Mouse (Mus musculus) testis, postnatal 10 days (tissue): ENCODE results near the gene Arhgap42.

Experiments
- DNase-seq: peaks from one replicate; pipeline ENCODE4 v3.0.0; 2021; ENCODE audit warnings: low spot score

Gene Arhgap42

DNA sequence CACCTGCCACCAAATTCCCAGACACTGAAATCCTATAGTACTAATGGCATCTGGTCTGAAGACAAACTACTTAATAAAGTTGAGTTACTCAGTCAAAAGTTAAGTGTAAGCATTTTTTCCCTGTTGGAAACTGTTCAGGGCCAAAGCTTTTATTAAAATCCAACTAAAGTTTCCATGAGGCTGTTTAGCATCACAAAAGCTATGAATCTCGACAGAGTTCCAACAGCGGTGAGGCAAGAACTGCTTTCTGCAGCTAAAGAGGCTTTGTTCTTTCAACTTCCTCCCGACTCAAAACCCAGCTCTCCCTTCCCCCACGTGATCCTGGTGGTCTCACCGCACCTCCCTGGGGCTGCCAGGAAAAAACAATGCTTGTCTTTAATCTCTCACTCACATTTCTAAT, 211.5 kb downstream of the Arhgap42 start:
- no peak for DNase-seq

DNA sequence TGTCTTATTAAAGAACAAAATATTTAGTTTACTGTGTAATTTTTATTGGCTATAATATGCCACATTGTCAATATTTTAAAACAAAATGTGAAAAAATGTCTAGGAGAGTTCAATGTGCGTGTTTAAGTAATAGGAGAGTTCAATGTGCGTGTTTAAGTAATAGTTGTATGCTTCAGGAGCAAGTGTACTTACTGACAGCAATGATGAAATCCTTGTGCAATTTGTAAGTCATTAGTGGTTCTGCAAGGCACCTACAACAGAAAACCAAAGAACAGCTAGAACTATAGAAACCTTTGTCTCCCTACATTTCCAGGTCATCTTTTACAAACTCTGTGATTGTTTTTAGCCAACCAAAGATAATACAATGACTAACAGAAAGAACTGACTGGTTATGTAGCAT, 223.8 kb downstream of the Arhgap42 start:
- no peak for DNase-seq

DNA sequence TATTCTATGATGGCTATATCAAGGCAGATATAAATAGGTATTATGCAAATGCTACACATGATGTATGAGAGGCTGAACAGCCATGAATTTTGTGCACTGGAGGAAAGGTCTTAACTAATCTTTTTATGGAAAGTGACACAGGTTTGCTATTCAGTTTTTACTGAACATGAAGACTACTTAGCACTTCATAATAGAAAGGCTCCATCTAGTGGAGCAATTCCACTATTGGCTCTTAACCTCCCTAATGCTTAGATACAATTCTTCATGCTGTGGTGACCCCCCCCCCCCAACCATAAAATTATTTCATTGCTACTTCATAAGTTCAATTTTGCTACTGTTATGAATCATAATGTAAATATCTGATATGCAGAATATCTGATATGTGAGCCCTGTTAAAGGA, 237.7 kb downstream of the Arhgap42 start:
- DNase-seq, result no peak

DNA sequence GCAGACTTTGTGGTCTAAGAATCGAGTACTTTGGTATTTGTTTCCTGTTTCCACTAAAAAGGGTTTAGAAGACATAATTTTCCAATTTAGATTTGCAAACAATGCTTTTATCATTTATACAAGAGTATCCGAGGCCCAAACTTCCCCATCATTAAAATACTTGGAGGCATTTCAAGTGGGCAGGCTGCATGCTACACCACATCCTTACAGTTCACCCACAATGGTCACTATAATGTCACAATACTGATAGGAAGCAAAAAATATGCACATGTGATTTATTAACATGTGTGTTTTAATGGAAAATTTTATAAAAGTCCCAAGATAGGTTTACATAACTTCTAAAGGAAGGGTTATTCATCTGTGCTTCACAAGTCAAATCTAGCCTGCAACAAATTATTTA, 242.4 kb downstream of the Arhgap42 start:
- DNase-seq, result no peak

DNA sequence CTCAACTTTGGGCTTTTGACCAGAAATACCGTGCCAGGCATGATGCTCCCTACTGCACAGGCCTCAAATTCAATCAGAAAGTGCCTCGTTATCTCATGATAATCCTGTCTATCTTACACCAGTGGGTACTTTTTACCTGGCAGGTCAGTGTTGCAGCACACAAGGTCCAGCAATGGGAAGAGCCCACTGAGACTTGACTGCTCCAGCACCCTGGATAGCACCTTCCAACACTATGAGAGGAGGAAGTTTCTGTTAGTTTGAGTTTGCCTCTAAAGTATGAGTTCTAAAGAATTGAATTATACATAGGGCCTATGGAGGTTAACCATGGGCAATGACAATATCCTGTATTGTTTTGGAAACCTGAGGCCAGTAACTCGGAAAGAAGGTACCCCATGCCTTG, 256.6 kb downstream of the Arhgap42 start:
- DNase-seq, result no peak

DNA sequence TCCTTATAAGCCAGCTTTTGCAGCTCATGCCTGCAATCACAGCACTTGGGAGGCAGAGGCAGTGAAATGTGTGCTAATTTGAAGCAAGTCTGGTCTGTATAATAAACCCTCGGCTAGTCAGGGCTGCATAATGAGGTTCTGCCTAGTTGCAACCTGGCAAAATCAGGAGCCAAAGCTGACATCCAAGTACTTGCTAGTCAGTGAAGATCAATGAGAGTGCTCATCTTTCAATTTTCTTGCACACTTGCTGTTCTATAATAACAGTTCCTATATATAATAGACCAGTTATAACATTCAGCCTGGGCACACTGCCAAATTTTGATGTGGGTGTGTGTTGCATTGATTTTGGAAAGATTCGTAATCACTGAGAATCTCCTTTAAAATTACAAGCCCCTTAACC, 261.1 kb downstream of the Arhgap42 start:
- DNase-seq, result no peak

DNA sequence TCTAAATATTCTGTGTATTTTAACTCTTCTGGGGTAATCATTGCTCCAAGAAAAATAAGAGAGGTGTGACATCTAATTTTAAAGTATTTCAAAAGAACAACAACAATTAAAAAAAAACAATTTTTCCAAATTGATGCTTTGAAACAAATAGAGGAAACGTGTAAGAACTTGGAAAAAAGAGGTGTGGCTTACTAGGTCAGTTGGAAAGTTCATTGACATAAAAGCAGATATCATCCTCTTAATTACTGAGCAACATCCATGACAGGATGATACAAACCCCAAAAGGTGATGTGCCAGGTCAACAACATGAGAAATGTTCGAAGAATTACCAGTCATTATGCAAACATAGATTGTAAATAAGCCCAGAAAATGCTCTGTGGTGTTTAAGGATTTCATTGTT, 267.4 kb downstream of the Arhgap42 start, which contains the start of gene Gm16485:
Gm16485 (plus strand) TSS at position 301 of the 400 bp plus-strand sequence.
- DNase-seq, result no peak

DNA sequence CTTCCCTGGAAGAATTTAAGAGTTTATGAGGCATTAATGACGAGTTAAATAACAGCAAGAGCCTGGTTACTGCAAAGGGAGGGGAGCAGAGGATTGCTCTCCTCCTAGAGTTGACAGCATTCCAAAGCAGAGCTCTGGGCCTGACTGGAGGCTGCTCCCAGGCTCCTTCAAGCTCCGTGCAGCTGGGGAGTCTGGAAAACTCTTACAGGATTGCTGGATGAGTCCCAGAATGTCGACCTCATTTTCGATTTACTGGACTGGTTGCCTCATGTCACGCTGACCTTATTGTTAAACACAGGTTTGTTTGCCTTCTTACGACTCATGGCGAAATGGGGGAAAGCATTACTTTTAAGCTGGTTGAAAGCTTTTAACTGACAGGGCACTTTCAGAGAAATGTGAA, 268.7 kb downstream of the Arhgap42 start:
- DNase-seq, result no peak

DNA sequence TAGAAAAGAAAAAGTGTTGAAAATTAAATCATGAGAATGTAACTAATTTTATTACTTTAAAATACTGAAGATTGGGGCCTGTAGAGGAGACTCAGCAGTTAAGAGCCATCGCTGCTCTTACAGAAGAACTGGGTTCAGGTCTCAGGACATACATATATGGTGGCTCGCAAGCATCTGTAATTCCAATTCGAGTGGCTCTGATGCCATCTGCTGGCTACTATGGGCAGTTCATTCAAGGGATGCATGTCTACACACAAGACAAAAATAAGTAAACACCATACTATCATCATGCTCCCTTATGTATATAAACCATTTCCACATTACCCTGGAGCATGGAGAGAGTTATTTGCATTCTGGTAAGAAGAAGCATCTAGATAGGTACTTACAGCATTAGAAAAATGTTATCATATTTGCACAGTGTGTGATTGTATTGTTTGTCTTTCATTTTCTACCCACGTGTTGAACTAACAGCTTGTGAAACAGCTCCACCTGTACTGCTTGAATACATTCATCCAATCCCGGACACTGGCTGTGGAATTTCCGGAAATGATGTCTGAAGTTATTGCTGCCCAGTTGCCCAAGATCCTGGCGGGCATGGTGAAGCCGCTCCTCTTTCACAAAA, 274.3 kb downstream of the Arhgap42 start:
- DNase-seq, result peak; percentile 47

DNA sequence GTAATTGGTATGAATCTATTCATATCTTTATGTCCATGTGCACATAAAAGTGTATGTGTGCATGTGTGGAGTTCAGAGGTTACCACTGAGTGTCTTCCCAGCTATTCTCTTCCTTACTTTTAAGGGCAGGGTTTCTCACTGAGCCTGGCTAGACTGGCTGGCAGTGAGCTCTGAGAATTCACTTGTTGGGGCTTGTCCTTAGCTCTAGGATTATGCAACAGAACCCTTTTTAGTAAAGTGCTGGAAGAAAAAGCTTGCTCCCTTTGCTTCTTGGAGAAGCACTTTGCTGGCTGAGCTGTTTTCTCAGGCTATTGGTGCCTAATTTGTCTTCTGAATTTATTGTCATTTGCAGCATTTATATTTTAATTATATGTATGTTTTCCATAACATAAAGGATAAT, 285.6 kb downstream of the Arhgap42 start:
- DNase-seq, result no peak
